Mouse (Mus musculus) frontal cortex, adult (tissue): Measurements from ENCODE around the gene Sgms1.
"Not testable (repeated sequence)": the region's sequence is repeated elsewhere in the genome, so short reads cannot be mapped to it uniquely, and the experiment has no call there.

Experiments used
- ATAC-seq: cut with Nextera tagmentation; 2 replicates; pipeline ENCODE4 v1.9.2; 2017; ENCODE audit warnings: mild to moderate bottlenecking, moderate library complexity, mixed read lengths; ENCODE audit not compliant: low TSS enrichment

Gene Sgms1

GRCm38 (mm10) chr19:32326621-32327021 lies 62.9 kb downstream of the Sgms1 start:
- no peak for ATAC-seq

- no peak for ATAC-seq
Measured at GRCm38 (mm10) chr19:32326156-32326555, 63.4 kb downstream of the Sgms1 start.

GRCm38 (mm10) chr19:32325100-32325768 lies 64.3 kb downstream of the Sgms1 start:
- no peak for ATAC-seq

GRCm38 (mm10) chr19:32324550-32324949 lies 65.0 kb downstream of the Sgms1 start:
- ATAC-seq, result no peak

GRCm38 (mm10) chr19:32323070-32323469 lies 66.4 kb downstream of the Sgms1 start:
- ATAC-seq, result no peak

GRCm38 (mm10) chr19:32322429-32323035 lies 67.0 kb downstream of the Sgms1 start:
- ATAC-seq, result peak; percentile 89

GRCm38 (mm10) chr19:32320366-32320666 lies 69.2 kb downstream of the Sgms1 start:
- peak; percentile 36; the same call in 1 of the 2 replicates for ATAC-seq

GRCm38 (mm10) chr19:32319531-32320365 lies 69.8 kb downstream of the Sgms1 start:
- no peak for ATAC-seq

- ATAC-seq, result no peak
Measured at GRCm38 (mm10) chr19:32319057-32319456, 70.5 kb downstream of the Sgms1 start.

- ATAC-seq, result not testable (repeated sequence)
Measured at GRCm38 (mm10) chr19:32317347-32317746, 72.2 kb downstream of the Sgms1 start.

- peak; percentile 13; the same call in 1 of the 2 replicates for ATAC-seq
Measured at GRCm38 (mm10) chr19:32313304-32313703, 76.2 kb downstream of the Sgms1 start.

GRCm38 (mm10) chr19:32311762-32312161 lies 77.8 kb downstream of the Sgms1 start:
- no peak for ATAC-seq

- no peak for ATAC-seq
Measured at GRCm38 (mm10) chr19:32311063-32311462, 78.5 kb downstream of the Sgms1 start.

GRCm38 (mm10) chr19:32310483-32310882 lies 79.0 kb downstream of the Sgms1 start:
- ATAC-seq, result no peak

GRCm38 (mm10) chr19:32309346-32309745 lies 80.2 kb downstream of the Sgms1 start:
- ATAC-seq, result no peak

- peak; percentile 86 for ATAC-seq
Measured at GRCm38 (mm10) chr19:32308311-32308710, 81.2 kb downstream of the Sgms1 start.

GRCm38 (mm10) chr19:32304898-32305297 lies 84.6 kb downstream of the Sgms1 start:
- ATAC-seq, result no peak

- no peak for ATAC-seq
Measured at GRCm38 (mm10) chr19:32304008-32304873, 85.3 kb downstream of the Sgms1 start.

- ATAC-seq, result no peak
Measured at GRCm38 (mm10) chr19:32302835-32303381, 86.6 kb downstream of the Sgms1 start.

GRCm38 (mm10) chr19:32301568-32301967 lies 87.9 kb downstream of the Sgms1 start:
- peak; percentile 72 for ATAC-seq

- ATAC-seq, result no peak
Measured at GRCm38 (mm10) chr19:32298221-32298620, 91.3 kb downstream of the Sgms1 start.

GRCm38 (mm10) chr19:32296863-32297262 lies 92.7 kb downstream of the Sgms1 start:
- no peak for ATAC-seq
